Mouse (Mus musculus) megakaryocyte, embryonic 14.5 days (primary cell): ENCODE results near the gene 0610010F05Rik.

Experiments
- FLI1 ChIP-seq: IDR thresholded peaks from 2 replicates; pipeline ENCODE4 v1.6.1; 2012; ENCODE audit warnings: low read length, inconsistent platforms, mixed read lengths
- GATA1 ChIP-seq: IDR thresholded peaks from 3 replicates; pipeline ENCODE4 v1.6.1; 2012; ENCODE audit warnings: mixed read lengths, low read length, inconsistent platforms, borderline replicate concordance

DNA sequence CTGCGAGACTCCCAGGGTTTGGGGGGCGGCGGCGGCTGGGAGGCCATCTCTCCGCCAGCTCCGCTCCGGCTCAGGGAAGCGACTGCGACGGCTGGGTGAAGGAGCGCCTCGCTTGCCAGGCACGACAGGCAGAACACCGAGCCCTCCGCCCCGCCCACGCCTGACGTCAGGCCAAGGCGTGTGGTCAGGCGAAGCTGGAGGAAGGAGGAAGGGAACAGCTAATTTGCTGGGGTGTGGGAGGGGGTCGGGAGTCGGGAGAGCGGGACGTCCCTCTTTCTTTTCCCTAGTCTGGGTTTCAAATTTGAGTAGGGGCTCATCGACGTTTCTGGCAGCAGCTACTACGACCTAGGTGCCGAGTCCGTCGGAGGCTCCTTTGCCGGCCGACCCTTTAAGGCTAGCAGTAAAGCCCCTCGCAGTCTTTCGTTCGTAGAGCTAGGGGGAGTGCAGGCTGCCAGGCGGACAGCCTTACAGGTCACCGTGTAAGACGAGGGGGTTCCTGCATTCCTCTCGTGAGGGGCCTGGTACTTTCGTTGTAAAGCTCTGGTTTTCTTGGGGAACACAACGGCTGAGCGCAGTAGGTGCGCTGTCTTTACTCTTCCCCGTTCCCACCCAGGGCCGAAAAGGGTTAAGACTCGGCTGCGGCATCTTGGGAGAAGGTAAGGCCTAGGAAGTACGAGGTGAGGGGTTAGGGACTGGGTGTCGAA, 32.5 kb upstream of the 0610010F05Rik start, which contains the start of gene Pex13:
- TF ChIP-seq GATA1 = no peak
- no peak for TF ChIP-seq FLI1
